Comparison of ENCODE assay signal across 9 mouse cellular contexts in genomic region chrX:12759625-12760024, GRCm38 (mm10). TPM values are rescaled to one million over a fixed set of nuclear protein-coding genes. Genes with fewer than 3 reads are reported as not detected.
A peak's percentile ranks its signal among the peaks of the same experiment; 100 is the strongest.
DNase-seq lines count a peak whose midpoint lies in the region; ATAC-seq lines count a peak whose summit lies in the region.
"Had no signal": no experiment of that assay in that cellular context is flagged by ENCODE, and none has a peak within 500 bp of the region (broad histone marks: within the 10 kb centered on the region; RNA-seq: fewer than 3 reads in every experiment).

No protein-coding gene starts in this region.

- 0 out of 2 replicates have a peak, but pooled peaks cover 2% of the 10 kb centered on the region for H3K4me1 ChIP-seq in kidney, embryonic 15.5 days
- H3K4me1 ChIP-seq in embryonic facial prominence, embryonic 11.5 days (ENCODE audit: control insufficient read depth, insufficient read depth, low read length) = no peaks in the 10 kb centered on the region
- peaks cover 8% of the 10 kb centered on the region; the same call in 1 of the 2 replicates for H3K4me1 ChIP-seq in hindbrain, embryonic 15.5 days (replicated peaks)
- peaks cover 4% of the 10 kb centered on the region; the same call in 1 of the 2 replicates for H3K4me1 ChIP-seq in midbrain, embryonic 14.5 days (ENCODE audit: control insufficient read depth, insufficient read depth, low read length)

- H3K27me3 ChIP-seq in kidney, embryonic 15.5 days = peaks cover 21% of the 10 kb centered on the region
- peaks cover 8% of the 10 kb centered on the region for H3K27me3 ChIP-seq in embryonic facial prominence, embryonic 11.5 days (ENCODE audit: control insufficient read depth, insufficient read depth, low read length)
- H3K27me3 ChIP-seq in hindbrain, embryonic 15.5 days = no peaks in the 10 kb centered on the region
- no peaks in the 10 kb centered on the region for H3K27me3 ChIP-seq in midbrain, embryonic 14.5 days (ENCODE audit: control insufficient read depth, insufficient read depth, low read length)

- no peaks in the 10 kb centered on the region for H3K36me3 ChIP-seq in kidney, embryonic 15.5 days
- no peaks in the 10 kb centered on the region for H3K36me3 ChIP-seq in embryonic facial prominence, embryonic 11.5 days (replicated peaks; ENCODE audit: control insufficient read depth, insufficient read depth, low read depth, low read length)
- H3K36me3 ChIP-seq in hindbrain, embryonic 15.5 days = no peaks in the 10 kb centered on the region
- H3K36me3 ChIP-seq in midbrain, embryonic 14.5 days (ENCODE audit: control insufficient read depth, insufficient read depth, low read length) = no peaks in the 10 kb centered on the region

- 0 out of 2 replicates have a peak overlapping the region, but pooled peaks have one; percentile 64 for H3K4me3 ChIP-seq in kidney, embryonic 15.5 days (replicated peaks)
- H3K4me3 ChIP-seq in embryonic facial prominence, embryonic 11.5 days (ENCODE audit: low read depth, low read length) = no peak overlapping the region
- H3K4me3 ChIP-seq in hindbrain, embryonic 15.5 days = 0 out of 2 replicates have a peak overlapping the region, but pooled peaks have one; percentile 10
- peak overlapping the region; percentile 57; the same call in 1 of the 2 replicates for H3K4me3 ChIP-seq in midbrain, embryonic 14.5 days (replicated peaks; ENCODE audit: low read depth, low read length)

- no peak for DNase-seq in kidney, adult 8-10 months
- DNase-seq in embryonic facial prominence, embryonic 11.5 days (ENCODE audit: low spot score) = no peak
- no peak for DNase-seq in midbrain, embryonic 14.5 days
- no peak for DNase-seq in gastrocnemius, adult 8-10 months (ENCODE audit: low spot score in 2 of 2)
- no peak for DNase-seq in layer of hippocampus, postnatal 14 days (ENCODE audit: low spot score in 2 of 2)
- no peak for DNase-seq in thymus, postnatal 0 days (ENCODE audit: low spot score)
- DNase-seq: kidney, postnatal 14 days had no signal

- no peak overlapping the region for H3K27ac ChIP-seq in kidney, embryonic 15.5 days
- no peak overlapping the region for H3K27ac ChIP-seq in embryonic facial prominence, embryonic 11.5 days (replicated peaks; ENCODE audit: low read depth, low read length)
- H3K27ac ChIP-seq in hindbrain, embryonic 15.5 days (replicated peaks) = no peak overlapping the region
- no peak overlapping the region for H3K27ac ChIP-seq in midbrain, embryonic 14.5 days (replicated peaks; ENCODE audit: low read depth, low read length)

- no peak overlapping the region for H3K9ac ChIP-seq in kidney, embryonic 15.5 days
- H3K9ac ChIP-seq in embryonic facial prominence, embryonic 11.5 days (replicated peaks; ENCODE audit: low read length) = no peak overlapping the region
- no peak overlapping the region for H3K9ac ChIP-seq in hindbrain, embryonic 15.5 days
- H3K9ac ChIP-seq in midbrain, embryonic 14.5 days (replicated peaks; ENCODE audit: low read length) = no peak overlapping the region

- WGBS in kidney, embryonic 15.5 days = 47% methylated on average over 5 of the region's 5 CpGs
- WGBS in embryonic facial prominence, embryonic 11.5 days = 58% methylated on average over 5 of the region's 5 CpGs
- WGBS in hindbrain, embryonic 15.5 days = 58% methylated on average over 5 of the region's 5 CpGs
- WGBS in midbrain, embryonic 14.5 days = 44% methylated on average over 5 of the region's 5 CpGs

- H3K4me2 ChIP-seq in kidney, embryonic 15.5 days = peak overlapping the region; percentile 59
- H3K4me2 ChIP-seq in embryonic facial prominence, embryonic 11.5 days (ENCODE audit: low read depth, low read length) = peak overlapping the region; percentile 23; the same call in 1 of the 2 replicates
- H3K4me2 ChIP-seq in hindbrain, embryonic 15.5 days = peak overlapping the region; percentile 56
- H3K4me2 ChIP-seq in midbrain, embryonic 14.5 days (ENCODE audit: low read length) = peak overlapping the region; percentile 62

- no peak for ATAC-seq in kidney, embryonic 15.5 days (replicated peaks; ENCODE audit: low FRiP score)
- no peak for ATAC-seq in embryonic facial prominence, embryonic 11.5 days (replicated peaks; ENCODE audit: insufficient number of reproducible peaks, low FRiP score, low TSS enrichment, low read depth)
- ATAC-seq in hindbrain, embryonic 15.5 days (ENCODE audit: low FRiP score, low read depth) = no peak
- no peak for ATAC-seq in midbrain, embryonic 14.5 days (ENCODE audit: low FRiP score, low TSS enrichment)

- H3K9me3 ChIP-seq in kidney, embryonic 15.5 days (replicated peaks) = no peaks in the 10 kb centered on the region
- no peaks in the 10 kb centered on the region for H3K9me3 ChIP-seq in embryonic facial prominence, embryonic 11.5 days (replicated peaks; ENCODE audit: control insufficient read depth, low read length)
- no peaks in the 10 kb centered on the region for H3K9me3 ChIP-seq in hindbrain, embryonic 15.5 days
- no peaks in the 10 kb centered on the region for H3K9me3 ChIP-seq in midbrain, embryonic 14.5 days (ENCODE audit: control insufficient read depth, low read length)

RNA-seq across cellular contexts. Expression of gene Med14, which starts 2.2 kb away (rescaled TPM):
- polyA plus RNA-seq in kidney, embryonic 15.5 days (2015; fragmentation: Nextera tagmentation; extraction: Ambion mirVana) = 12.4 and 12.8 TPM in 2 replicates
- polyA plus RNA-seq in embryonic facial prominence, embryonic 11.5 days (2014; fragmentation: Nextera tagmentation; extraction: Ambion mirVana) = 24.2 and 28.1 TPM in 2 replicates
- polyA plus RNA-seq in hindbrain, embryonic 15.5 days (2015; fragmentation: Nextera tagmentation; extraction: Ambion mirVana) = 13.0 and 14.5 TPM in 2 replicates
- 17.8 and 24.8 TPM in 2 replicates for polyA plus RNA-seq in midbrain, embryonic 14.5 days (2014; fragmentation: Nextera tagmentation; extraction: Ambion mirVana)
- total RNA-seq in gastrocnemius, adult 8-10 months (2022) = 10 to 100 TPM; 21.0 to 24.9 (median 24.1) TPM
- 10 to 100 TPM; 69.0 to 79.3 TPM for total RNA-seq in layer of hippocampus, postnatal 14 days (2021)
- polyA plus RNA-seq in thymus, postnatal 0 days (2015; fragmentation: Nextera tagmentation; extraction: Ambion mirVana) = 15.3 and 15.6 TPM in 2 replicates
